Mouse (Mus musculus): ENCODE measurements at regions not wholly inside any gene's neighbourhood (a gene's known extent, or its start where the extent isn't known, plus 50 kb on each side); places are given as distances from the start of the nearest gene placed in this dataset.
A peak's percentile ranks its signal among the peaks of the same experiment; 100 is the strongest.
"Not testable (repeated sequence)": the region's sequence is repeated elsewhere in the genome, so short reads cannot be mapped to it uniquely, and the experiment has no call there.

DNA sequence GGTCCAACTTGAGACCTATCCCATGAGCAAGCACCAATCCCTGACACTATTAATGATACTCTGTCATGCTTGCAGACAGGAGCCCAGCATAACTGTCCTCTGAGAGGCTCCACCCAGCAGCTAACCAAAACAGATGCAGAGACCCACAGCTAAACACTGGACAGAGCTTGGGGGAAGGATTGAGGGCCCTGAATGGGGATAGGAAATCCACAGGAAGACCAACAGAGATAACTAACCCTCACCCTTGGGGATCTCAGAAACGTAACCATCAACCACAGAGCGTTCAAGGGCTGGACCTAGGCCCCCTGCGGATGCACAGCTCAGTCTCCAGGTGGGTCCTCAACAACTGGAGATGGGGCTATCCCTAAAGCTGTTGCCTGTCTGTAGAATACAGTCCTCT, 93.7 kb downstream of the Cd24a start:
- DNase-seq (ENCODE audit: low read depth, low spot score), result no peak

DNA sequence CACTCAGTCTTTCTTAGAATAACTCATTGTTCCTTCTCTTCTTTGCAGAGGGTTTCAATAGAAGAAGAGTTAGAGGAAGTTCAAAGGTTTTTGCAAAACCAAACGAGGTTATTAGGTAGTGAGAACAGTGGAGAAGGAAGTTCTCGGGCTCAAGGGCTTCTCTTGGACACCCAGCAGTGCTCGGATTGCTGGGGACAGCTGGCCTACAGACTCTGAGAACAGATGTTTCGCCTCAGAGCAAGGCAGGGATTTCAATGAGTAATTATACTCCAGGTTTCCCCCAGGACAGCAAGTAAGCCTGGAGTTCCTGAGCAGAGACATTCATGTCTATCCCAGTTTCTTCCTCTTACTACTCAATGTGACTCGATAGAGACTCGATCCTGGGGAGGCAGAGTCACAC, 94.4 kb downstream of the Cd24a start:
- no peak for DNase-seq (ENCODE audit: low read depth, low spot score)

DNA sequence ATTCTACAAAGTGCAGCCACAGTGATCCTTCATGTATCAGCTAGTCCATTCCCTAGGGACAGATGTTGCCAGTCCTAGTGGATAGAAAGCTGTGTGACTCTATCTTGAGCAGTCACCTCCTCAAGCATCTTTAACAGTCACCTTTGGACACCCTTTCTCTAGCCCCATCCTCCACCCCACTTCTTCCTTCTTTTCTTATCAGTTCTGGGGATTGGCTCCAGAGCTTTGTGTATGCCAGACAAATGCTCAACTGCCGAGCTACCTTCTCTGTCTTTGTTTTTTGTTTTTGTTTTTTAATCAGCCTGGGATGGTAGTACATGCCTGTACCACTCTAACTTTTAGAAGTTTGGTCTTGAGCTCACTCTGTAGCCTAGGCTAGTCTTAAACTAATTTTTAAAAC, 96.7 kb downstream of the Cd24a start:
- DNase-seq (ENCODE audit: low read depth, low spot score), result no peak

DNA sequence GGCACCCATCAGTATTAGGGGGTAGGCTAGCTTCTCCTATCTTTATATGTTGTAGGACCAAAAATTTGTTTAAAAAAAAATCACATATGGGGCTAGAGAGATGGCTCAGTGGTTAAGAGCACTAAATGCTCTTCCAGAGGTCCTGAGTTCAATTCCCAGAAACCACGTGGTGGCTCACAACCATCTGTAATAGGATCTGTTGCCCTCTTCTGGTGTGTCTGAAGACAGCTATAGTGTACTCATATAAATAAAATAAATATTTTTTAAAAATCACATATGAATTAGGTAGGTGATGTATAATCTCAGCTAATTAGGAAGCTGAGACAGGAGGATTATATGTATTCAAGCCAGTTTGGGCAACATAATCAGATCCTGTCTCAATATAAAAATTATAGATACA, 97.4 kb downstream of the Cd24a start:
- DNase-seq (ENCODE audit: low read depth, low spot score), result not testable (repeated sequence)

DNA sequence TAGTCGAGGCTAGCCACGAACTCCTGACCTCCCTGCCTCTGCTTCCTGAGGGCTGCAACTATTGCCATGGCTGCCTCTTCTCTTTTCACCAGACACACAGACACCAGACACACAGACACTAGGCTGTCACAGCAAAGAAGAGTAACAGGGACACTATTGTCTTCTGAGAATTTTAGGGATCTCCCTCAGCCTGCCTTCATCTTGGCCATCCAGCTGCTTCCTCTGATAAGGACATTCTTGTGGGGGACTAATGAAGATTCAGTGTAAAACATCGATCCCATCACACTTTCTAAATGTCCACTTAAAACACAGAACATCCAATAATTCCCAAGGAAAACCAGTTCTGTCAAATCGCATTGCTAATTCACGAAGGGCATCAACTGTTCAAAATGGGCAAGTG, 98.2 kb downstream of the Cd24a start:
- DNase-seq (ENCODE audit: low read depth, low spot score), result no peak

DNA sequence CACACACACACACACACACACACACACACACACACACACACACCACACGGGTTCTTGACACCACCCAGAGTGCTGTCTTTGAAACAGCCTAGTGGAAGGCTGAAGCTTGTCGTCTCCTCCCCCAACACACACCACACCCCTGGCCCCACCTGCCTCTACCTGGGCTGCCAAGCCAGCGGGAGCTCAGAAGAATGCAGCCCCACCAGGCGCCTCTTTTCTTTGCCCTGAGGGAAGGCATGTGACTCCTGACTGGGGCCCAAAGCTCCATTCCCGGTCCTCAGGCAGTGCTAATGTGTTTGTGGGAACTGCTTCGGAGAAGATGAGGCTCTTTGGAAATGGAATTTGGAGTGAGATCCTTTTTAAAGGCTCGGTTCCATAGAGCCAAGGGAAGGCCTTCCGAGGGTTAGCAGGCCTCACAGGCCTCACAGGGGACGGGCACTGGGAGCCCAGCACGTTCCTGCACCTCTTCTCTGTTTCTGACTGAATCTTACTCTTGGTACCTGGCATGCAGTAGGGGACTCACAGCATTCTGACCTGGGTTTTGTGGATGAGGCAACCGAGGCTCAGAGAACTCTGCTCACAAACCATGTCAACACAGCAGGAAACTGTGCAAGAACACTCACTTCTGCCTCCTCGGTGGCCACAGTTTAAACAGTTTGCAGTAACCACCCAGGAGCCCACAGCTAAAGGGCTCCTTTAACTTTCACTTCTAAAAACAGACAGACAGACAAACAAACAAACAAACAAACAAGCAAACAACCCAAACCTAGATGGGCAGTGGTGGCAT, 106.4 kb downstream of the Cd24a start:
- DNase-seq (ENCODE audit: low read depth, low spot score), result no peak

DNA sequence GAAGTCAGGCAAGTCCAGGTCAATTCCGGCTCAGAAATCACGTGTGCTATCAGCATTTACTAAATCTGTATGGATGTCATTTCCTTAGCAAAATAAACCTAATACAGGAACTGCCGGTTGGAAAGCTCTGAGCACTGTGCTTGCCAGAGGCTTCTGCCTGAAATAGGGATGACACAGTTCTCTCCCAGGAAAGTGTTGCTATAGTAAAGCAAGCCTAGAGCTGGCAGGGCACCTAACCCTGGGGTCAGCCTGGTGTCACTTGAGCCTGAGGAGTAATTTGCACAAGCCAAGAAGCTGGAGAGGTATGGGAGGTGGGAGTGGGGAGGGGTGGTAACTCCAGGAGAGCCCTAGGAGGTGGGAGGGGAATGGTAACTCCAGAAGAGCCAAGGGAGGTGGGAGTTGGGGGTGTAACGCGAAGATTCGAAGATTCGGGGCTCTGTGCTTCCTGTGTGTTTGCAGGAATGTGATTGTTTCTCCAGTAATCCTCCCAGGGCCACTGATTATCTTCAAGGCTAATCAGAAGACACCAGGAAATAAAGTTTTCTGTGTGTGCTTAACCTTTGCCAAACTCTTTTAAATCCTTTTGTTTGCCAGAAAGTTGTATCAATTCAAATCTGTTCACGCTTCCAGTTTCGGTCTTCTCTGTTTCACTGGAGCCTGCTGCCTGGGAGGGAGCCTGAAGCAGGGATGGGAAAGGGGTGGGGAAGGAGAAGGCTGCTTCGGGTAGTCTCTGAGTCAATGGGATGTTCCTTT, 111.3 kb downstream of the Cd24a start:
- DNase-seq (ENCODE audit: low read depth, low spot score), result peak; percentile 20

DNA sequence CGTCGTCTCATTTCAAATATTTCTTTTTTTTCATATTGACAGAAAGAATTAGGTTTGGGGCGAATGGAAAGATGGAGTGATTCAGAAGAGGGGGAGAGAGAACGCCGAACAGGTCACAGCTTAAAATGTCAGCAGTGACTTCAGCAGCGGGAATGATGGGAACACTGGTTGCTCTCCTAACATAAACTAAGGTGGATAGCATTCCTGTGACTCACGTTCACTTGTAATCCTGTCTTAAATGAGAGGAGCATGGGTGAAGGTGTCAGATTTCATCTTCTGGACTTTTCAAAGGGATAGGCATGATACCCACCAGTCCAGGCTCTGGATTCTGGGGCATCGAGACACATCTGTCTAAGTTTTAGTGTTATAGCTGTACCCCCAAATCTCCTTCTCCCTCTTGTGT, 111.8 kb downstream of the Cd24a start:
- peak; percentile 81 for DNase-seq (ENCODE audit: low read depth, low spot score)

DNA sequence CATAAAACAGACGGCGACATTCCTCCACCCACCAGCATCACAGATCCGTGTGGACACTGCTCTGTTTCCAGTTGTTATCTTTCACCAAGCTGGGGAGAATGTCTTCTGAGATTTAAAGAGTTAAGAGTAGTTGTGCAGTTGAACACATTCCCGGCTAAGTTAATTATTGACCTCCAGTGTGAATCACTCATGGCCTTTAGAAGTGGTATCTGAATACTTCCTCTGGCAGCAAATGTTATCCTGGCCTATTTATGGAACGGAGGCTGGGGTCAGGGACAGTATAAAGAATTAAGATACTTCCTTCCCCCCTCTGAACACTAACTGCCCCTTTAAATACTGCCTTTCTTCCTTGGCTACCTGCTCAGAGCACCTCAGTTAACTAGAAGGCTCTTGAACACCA, 115.9 kb downstream of the Cd24a start:
- peak; percentile 5 for DNase-seq (ENCODE audit: low read depth, low spot score)

DNA sequence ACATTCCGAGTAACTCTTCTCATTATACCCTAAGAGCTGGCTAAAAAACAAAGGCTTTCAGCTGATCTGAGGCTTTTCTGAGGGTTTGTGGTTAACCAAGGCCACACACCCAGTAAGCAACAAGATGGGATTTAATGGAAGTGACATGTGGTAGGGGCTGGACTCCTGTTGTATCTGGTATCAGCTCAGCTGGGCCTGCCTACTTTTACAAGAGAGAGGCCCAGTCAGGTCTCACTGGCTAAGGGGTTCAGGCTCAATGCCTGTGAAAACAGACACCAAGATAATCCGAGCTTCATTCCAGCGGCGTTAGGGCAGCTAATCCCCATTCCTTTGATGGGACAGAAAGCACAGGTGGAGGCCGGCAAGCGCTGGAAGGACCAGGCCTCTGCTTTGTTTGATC, 116.4 kb downstream of the Cd24a start:
- DNase-seq (ENCODE audit: low read depth, low spot score), result peak; percentile 34

DNA sequence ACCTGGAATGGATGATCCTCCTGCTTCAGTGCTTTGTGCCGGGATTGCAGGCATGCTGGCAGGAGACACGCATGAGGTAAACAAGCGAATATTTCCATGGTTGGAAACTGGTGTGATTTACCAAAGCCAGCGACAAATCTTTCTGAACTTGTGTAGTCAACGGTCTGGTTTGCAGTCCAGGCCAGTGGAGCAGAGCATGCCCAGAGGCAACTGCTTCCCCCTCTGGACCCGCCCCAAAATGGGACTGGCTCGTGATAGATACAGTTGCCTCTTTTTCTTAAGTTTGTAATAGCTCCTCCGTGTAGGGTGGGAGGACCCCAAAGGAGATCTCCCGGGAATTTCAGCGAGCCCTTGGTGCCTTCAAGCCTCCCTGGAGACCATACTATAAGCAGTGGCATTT, 117.4 kb downstream of the Cd24a start:
- no peak for DNase-seq (ENCODE audit: low read depth, low spot score)

DNA sequence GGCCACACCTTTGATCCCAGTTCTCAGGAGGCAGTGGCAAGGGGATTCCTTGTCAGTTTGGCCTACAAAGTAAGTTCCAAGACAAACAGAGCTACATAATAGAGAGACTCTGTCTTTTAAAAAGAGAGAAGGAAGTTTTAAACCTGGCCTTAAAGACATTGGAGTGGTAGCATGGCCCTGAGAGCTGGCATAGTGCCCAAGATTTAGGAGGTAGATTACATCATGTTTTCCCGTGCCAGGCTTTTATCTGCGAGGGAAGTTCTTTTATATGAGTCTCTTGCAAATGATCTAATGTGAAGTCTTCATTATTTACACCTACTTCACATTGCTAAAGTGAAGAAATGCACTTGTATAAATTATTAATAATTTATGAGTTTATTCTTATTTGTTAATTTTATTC, 119.8 kb downstream of the Cd24a start:
- DNase-seq (ENCODE audit: low read depth, low spot score), result peak; percentile 19

DNA sequence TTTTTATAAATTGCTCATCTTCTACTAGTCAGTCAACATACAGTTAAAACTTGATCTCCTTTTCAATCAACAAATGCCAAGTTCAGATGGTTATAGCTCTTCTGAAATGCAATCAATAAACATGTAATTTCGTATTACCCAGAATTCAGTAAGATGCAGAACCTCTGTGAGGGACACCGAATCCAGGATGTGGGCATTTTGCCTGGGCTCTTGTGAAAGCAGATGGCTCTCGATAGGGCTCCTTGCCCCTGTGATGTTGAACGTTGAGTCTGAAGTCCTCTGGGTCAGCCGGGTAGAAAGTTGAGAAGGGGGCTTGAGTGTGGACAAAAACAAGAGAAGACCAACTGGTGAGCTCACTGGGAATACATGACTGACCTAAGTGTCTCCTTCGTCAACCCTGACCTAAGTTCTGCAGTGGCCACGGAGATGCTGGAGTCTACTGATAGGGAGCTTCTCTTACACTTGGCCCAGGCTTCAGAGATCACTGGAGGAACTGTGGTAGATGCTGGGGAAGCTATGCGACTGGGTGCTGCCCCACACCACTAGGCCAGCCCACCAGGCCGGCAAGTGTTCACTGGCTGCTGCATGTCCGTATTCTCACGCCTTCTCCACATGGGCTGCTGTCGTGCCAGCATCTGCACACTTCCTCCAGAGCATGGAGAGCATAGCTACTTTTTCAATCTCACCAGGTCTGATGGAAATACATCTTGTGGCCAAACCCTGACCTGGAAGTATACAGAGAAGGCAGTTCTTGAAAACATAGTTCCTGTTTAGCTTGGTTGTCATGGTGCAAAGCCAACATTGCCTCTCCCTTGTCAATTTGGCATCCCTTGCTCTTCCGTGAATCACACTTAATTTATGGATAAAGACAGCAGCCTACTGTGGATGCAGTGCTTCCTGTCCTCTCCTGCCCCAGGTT, 122.5 kb downstream of the Cd24a start:
- no peak for DNase-seq (ENCODE audit: low read depth, low spot score)

DNA sequence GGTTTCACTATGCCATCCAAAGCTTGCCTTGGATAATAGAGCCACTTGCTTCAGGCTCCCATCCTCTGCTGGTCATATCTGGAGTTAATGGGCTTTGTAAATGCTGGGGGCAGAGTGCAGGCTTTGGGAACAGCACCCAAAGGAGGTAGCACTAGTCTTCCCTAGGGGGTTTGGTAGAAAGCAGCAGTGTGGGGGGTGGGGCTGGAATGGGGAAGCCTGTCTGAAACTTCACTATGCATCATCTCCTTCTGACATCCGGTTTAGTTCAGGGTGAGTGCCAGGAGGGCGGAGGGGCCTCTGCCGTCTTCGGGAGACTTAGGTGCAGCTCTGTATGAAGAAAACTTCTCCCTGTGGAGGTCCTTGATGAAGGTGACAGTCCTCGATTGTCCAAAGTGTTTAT, 124.8 kb downstream of the Cd24a start:
- no peak for DNase-seq (ENCODE audit: low read depth, low spot score)

DNA sequence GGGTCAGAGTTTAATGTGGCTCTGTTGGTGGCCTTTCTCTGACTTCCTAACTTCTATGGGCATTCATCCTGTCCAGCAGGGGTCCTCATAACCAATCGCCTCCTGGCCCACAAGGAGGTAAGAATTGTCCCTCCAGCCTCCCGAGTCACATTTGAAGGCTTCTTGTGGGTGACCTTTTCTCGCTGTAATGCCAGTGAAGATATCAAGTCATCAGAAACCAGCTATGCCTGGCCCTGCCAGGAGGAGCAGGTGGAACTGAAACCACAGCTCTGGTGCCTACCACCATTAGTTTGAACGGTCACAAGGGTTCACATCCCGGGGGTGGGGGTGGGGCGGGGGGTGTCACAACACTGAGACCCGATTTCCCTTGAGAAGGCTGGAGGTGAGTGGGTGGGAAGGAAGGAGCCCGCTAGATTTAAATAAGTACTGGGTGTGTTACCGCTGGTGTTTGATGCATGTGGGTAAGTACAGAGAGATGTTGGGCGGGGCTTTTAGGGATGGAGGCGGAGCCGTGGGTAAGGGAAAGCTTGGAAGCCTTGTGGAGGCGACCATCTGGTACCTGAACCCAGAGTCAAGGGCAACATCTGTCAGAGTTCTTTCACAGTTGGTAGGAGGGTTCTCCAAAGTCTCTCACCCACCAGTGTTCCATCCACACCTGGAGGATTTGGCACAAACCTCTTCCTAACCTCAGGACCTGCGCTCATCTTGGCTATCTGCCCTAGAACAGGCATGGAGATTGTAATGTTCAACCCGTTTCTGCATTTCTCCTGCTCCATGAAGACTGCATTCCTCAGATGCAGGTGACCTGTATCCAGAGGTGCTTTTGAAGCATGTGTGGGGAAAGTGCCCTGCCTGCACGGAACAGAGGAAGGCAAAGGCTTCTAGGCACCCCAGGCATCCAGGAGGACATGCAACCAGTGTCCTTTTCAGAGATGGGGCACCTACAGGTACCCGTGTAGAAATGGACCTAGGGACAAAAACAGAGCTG, 128.2 kb downstream of the Cd24a start:
- DNase-seq (ENCODE audit: low read depth, low spot score), result no peak

DNA sequence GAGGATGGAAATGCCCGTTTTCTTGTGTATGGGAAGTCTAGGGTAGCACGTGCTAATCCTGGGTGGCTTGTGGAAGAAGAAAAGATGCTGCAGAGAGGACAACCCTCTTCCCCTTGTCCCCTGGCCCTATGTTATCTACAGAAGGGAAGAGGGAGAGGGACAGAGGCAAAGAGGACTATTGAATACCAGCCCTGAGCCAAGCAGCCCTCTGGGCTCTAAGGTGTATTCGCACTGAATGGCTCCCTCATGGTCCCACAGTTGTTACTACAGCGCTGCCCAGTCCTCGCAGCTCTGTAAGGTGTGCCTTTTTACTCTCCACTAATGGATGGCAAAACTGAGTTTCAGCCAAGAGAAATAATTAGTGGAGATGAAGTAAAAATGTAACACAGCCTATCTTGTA, 128.9 kb downstream of the Cd24a start:
- DNase-seq (ENCODE audit: low read depth, low spot score), result no peak

DNA sequence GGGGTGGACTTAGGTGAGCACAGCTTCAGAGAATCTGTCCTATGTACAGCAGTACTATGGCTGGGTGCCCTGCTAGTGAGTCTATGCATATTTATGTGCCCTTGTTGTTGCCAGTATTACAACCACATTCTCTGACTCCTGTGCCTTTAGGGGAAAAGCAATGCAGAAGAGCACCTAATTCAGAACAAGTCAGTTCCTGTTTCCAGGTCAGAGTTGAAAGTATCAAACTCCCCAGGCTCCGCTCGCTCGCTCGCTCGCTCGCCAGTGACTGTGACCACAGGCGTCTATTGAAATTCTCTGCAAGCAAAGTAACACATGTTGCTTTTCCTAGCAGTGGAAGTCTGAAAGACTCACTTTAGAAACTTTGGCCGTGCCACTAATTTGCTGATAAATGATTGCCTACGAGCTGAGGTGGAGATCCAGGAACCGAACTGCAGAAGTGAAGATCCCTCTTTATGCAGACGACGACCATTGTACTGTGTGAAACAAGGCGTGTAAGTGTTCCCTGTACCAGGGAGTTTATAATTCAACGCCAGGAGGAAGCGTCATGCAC, 129.8 kb downstream of the Cd24a start:
- no peak for DNase-seq (ENCODE audit: low read depth, low spot score)

DNA sequence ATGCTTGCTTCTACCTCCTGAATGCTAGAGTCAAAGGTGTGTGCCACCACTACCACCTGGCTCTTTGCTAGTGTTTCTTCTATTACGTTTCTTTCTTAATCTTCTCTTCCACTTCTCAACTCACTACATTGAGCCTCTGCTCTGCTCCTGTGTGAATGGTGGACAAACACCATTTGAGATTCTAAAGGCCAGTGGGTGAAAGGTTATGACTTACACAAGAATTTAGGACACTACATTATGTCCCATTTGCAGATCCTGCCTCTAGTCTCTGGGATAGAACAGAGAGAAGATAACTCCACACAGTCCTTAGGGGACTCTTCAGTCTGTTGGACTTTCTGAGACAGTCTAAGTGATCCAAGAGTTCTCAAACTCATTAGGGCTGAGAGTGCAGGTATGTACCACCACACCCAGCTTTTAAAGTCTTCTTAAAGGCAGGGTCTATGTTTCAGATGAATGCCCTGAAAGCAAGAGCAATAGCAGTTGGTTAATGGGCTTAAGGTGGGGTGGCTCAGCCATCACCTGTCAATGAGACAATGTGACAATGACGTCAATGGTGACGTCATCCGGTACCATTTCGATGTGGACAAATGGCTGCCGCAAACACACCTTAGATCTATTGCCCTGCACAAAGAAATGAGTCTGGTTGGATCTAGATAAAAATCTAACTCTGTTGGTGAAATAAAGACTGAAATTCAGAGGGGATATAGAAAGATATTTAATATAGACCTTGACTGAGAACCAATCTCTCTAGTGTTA, 131.4 kb downstream of the Cd24a start:
- no peak for DNase-seq (ENCODE audit: low read depth, low spot score)

DNA sequence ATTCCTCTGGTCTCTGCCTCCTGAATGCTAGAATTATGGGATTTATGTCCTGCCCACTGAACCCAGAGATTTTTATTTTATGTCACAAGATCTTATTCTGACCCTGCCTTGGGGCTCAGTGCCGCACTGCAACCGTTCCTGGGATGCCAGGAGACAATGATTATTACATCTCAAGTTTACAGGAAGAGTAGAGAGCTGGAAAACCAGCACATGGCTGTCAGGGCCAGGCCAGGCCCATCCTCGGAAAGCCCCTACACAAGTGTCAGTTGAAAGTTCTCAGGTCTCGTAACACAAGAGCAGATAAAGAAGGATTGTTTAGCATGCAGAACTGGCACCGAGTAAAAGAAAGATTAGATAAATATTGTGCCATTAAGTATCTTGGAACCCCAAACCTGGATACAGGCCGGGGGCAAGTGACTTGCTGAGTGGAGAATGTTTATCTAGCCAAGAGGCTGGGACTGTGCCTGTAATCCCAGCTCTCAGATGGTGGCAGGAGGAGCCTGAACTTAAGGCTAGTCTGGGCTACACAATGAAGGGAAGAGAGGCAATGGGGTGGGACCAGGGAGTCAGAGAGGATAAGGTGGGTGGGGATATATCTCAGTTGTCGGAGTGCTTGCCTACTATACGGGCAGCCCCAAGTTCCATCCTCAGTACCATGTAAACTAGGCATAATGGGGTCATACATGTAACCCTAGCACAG, 132.3 kb downstream of the Cd24a start:
- DNase-seq (ENCODE audit: low read depth, low spot score), result no peak

Data from 3T3-L1 (cell line).